Mouse (Mus musculus) adrenal gland, postnatal 25 days (tissue): ENCODE measurements at regions not wholly inside any gene's neighbourhood (a gene's known extent, or its start where the extent isn't known, plus 50 kb on each side); places are given as distances from the start of the nearest gene placed in this dataset.

ENCODE experiments used
- DNase-seq: peaks from one replicate; pipeline ENCODE4 v3.0.0; 2021; ENCODE audit warnings: mixed read lengths

DNA sequence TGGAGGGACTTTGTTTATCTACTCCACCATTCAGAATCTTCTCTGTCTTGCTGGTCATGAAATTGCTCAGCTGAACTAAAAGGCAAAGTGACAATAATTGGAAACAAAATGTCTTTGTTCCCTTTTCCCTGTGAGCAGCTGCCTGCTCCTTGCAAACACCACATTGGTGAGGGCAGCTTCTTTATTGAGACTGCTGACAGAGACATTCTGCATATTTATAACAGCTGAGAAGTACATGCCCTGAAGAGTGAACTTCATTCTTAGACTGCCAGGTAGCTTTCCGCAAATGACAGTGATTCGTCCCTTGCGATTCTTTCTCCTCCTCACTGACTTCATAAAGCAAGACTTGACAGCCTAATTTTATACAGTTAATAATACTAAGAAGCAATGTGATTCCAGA, 237.0 kb downstream of the Cps1 start:
- no peak for DNase-seq

DNA sequence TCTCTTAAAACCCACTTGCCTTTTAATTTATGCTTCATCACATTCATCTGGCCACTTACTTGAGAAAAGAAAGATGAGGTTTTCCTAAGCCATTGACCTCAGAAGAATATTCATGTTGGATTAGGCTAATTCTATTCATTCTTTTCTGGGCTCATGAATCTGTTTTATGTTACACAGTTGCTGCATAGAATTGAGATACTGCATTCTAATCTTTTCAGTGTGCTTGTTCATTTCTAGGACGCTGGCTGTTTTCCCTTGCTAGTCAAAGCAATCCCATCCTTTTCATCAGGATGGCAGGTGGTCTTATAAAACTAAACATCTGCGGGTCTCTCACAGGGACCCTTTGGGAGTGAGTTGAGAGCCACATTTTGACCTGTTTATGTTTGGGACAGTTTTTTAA, 243.2 kb downstream of the Cps1 start:
- DNase-seq = no peak

DNA sequence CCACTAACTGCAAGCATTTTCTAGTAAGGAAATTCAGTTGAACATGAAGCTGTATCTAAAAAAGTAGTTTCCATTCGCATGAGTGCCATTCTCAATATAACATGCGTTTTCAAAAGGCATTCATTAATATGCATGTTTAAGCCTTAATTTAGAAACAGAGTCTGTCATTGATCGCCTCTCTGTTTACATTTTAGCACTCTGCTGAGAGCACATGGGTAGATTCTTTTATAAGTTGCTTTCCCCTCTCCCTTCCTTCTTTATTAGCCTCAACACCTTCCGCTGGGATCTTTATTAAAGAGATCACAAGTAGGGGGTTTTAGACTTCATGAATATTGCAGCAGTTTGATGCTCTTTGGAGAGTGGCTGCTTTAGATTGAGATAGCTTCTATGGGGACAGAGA, 243.7 kb downstream of the Cps1 start:
- no peak for DNase-seq

DNA sequence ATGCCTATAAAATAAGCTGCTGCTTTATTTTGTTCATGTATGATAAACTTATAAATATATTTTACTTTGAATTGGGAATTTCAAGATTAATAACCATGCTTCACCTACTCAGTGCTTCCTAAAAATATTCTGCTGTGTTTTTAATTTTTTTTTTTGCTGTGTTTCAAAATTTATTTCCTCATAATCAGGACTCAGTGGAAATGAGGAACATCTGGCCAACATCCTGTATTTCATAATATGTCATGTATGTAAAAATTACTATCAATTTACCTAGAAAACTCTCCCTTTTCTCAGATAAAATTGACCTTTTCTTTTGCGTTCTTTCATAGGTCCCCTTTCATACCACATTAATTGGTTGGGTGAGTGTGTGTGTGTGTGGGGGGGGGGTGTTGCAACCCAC, 259.5 kb downstream of the Cps1 start:
- DNase-seq = no peak

DNA sequence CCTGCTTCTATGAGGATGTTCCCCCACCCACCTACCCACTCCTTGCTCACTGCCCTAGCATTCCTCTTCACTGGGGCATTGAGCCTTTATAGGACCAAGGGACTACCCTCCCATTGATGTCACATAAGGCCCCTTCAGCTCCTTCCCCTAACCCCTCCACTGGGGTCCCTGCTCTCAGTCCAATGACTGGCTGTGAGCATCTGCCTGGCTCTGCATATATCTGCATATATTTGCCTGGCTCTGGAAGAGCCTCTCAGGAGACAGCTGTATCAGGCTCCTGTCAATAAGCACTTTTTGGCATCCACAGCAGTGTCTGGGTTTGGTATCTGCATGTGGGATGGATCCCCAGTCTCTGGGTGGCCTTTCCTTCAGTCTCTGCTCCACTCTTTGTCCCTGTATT, 262.6 kb downstream of the Cps1 start:
- DNase-seq = no peak

DNA sequence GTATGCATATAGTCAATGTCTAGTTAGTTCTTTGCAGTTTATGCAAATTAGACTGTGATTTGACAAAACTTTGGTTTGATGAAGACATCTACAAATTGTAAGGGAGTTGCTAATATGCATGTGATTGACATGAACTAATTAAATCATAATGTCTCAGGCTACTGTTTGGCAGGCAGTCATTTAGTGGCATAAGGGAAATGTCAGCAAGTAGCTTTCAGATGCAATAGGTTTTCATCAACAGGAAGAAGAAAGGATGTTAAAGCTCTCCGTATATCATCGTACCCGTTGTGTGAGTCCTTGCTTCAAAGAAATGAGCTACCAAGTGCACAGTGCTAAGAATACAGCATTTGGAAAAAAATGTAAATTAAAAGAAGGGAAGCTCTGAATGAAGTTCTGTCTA, 264.1 kb downstream of the Cps1 start:
- DNase-seq = no peak

DNA sequence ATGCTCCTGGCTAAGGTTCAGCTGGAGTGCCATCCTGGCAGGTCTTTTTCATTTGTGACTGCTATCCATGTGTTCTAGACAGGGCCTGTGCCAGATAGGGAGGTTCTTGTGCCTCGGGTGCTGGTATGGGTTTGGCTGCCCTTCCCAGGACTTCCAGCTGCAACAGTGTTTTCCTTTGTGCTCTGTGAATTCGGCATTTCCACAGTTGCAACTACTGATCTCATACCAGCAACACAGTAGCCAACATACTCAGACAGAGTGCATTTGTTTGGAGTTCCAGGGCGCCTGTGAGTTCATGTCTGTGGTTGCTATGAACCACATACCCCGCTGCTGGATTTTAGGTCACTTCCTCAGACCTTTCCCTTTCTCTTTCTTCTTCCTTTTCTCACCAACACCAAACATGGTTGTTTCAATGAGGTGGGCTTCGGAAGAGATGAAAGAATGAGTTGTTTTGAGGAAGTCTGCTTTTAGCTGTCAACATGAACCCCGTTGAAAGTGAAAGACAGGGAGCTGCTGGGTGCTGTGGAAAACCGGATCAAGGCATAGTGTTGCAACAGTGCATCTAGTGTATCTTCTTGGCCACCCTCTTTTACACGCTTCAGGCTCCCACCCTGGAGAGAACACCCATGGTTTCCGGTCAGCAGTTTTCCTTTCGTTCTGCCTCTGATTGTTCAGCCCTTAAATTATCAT, 275.1 kb downstream of the Cps1 start:
- no peak for DNase-seq

DNA sequence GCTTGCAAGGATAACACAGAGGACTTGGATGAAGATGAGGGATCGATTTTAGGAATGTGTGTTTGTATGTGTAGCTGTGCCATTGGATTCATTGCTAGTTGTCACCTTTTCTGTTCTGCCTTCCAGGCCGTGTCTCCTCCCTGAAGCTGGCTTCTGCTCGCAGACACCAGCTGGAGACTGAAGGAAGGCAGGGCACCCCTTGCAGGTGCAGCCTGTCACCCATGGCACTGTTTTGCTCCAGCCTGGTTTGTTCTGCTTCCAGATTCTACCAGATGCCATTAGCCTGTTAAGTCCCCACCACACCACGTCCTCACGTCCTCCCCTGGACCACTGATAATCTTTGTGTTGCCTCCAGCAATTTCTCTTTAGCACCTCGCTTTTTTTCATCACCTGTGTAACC, 286.7 kb downstream of the Cps1 start:
- no peak for DNase-seq

DNA sequence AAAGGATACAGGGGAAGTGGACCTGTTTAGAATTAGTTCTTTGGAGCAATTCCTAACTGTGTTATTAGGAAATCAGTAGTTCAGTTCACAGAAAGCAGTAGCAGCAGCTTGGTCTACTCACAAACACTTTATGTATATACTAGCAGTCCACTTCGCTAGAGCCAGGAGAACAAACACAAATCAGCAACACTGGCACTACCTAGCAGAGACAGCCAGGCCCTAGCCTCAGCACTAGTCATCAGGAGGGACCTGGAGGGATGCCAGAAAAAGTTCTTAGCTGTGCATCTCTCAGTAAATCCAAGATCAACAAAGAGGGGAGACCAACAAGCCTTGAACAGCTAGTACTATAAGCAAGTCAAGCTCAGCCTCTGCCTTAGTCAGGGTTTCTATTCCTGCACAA, 294.4 kb downstream of the Cps1 start:
- DNase-seq = no peak

DNA sequence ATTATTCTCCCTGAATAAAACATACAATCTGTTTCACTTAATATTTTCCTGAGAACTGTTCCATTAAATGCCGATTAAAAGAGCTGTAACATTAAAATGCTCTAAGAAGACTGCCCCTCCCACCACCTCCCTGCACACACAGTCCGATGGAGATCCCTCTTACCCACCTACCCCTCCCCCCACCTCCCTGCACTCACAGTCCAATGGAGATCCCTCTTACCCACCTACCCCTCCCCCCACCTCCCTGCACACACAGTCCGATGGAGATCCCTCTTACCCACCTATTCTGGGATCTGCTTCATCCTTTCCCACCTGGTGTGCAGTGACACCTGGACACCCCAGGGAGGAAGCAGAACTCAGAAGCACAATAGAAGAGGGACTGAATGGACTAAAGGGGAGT, 305.6 kb downstream of the Cps1 start:
- DNase-seq = no peak

DNA sequence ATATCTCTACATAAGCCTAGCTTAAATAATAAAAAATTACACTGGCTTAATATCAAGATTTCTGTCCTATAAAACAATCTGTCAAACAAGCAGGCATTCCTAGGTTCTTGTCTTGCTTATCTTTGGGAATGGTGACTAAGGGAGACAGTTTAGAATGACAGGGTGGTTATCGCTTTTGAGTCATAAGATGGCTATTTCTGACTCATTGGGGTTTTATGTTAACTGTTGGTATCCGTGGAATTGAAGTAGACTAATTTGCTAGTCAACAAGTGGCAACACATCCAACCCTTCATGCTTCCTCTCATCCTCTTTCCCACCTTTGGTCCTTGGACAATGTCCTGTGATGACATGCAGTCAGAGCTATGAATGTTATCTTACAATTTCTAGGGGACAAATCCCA, 328.0 kb downstream of the Cps1 start:
- DNase-seq = no peak

DNA sequence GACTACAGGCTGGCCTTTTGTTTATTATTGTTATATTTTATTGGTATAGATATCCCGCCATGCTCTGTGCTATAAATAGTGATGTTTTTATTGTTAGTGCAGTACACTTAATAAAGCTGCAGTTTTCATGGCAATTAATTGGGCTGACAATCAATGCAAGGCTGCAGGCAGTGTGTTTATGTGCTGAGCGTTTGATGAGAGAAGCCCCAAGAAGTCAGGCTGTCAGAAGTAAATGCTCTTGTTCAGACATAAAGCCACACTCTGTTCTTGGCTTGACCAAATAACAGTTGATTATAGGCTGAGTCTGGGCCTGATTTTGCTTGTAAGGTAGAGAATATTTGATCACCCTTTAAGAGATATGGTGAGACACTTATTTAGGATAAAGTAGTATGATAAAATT, 341.4 kb downstream of the Cps1 start:
- DNase-seq = no peak

DNA sequence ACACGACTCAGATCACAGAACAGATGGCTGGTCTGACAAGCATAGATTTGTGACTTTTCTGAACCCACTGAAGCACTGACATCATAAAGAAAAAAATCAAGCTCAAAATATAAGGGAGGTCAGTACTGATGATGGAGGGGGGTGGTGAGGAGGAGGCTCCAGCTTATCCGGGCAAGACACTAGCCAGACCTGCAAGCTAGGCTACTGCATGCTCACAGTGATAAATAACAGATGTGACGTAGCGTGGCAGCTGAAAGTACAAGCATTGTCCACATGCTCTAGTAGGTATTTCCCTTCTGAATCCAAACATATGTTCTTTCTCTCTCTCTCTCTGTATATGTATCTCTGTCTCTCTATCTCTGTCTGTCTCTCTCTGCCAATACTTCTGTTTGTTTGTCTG, 342.7 kb downstream of the Cps1 start:
- DNase-seq = no peak

DNA sequence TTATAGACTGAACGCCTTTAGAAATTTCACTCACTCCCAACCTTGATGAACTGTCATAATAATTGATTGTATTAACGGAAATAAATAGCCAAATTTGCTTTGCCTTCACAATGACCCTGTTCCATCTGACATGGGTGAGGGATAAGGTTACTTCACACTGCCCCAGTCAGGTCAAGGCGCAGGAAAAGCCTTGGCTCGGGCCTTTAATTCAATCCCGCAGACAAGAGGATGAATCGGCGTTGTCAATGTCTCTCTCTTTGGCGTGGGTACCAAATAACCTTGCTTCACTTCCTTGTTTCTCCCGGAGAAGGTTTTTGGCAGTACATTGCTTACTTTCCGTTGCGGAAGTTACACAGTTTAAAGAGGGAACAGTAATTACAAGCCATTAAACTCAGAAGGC, 354.2 kb downstream of the Cps1 start:
- peak; percentile 8 for DNase-seq

DNA sequence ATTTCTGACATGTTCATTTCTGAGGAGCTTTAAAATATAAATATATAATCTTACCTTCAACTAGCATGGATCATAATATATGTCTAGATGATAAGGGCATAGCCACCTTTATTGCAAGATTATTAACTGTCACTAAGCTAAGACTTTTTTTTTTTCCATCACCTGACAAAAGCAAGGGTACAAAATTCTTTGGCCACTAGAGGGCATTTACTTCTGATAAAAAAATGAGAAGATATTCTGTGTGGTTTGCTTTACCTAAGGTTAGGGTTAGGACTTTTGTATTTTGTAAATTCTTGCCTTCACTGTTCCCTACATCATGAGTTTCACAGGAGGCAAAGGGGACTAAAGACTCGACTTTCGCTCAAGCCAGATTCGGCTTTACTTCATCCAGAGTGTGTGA, 355.1 kb downstream of the Cps1 start:
- DNase-seq = no peak

DNA sequence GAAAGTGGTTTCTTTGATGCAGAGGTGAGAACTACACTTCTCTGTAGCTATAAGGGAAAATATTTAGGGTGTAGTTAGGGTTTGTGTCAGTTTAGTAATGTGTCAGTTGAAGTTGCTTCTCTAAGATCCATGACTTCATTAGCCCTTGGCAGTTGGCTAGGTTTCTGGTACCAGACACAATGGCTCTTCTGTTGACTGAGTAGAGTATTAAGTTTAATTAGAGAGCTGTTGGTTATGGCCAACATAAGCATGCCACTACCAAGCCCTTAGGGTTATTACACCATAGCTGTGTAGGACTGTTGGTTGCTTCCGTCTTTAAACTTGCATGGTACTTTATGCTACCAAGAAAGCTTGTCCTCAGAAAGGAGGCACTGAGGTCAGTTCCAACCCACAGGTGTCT, 359.1 kb downstream of the Cps1 start:
- DNase-seq = no peak

DNA sequence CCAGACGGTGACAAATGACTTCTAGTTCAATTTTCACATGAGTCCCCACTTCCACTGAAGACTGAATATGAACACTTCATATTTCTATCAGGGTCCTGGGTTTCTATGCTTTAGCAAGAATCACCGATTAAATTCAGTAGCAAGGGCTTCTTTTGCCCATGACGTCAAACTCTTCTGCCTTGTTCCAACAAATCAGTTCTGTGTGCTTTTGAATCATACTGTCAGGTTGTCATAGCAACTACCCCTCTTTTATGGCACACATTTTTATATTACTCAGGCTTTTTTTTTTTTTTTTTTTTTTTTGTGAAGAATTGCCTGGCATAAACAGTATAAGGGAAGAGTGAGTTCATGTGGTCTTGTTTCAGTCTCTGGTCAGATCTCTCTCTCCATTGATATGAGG, 381.3 kb downstream of the Cps1 start:
- DNase-seq = no peak

DNA sequence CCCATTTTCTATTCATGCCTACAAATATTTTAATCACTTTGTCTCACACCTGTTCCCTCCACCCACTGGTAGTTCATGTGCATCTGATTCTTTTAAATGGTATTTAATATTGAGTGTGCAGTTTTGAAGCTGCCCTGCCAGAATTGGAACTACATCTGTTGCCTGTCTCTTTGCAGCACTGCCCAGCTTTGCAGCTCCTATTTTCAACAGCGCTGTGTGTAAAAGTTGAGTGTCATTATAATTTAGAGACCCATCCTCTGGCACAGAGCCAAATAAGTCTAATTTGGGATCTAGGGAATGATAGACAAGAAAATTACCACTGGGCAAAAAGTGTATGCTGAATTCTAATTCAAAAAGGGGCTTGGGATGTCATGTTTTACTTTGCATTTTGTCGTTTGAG, 382.9 kb downstream of the Cps1 start:
- DNase-seq = no peak

DNA sequence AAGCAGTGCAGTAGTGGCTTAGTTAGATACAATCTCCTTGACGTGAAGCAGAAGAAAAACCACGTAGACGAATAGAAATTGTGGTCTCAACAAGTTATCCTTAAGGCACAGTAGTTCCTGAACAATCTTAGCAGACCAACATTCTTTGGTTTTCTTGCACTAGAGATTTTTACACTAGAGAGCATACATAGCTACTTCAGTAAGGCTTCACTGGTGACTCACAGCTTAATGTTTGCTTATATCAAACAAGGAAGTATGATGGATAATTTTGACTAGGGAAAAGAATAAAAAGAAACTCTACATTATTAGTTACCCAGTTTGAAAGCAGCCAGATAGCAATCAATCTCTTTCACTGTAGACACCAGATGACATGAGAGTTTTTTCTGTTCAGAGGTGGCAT, 395.5 kb downstream of the Cps1 start:
- no peak for DNase-seq

DNA sequence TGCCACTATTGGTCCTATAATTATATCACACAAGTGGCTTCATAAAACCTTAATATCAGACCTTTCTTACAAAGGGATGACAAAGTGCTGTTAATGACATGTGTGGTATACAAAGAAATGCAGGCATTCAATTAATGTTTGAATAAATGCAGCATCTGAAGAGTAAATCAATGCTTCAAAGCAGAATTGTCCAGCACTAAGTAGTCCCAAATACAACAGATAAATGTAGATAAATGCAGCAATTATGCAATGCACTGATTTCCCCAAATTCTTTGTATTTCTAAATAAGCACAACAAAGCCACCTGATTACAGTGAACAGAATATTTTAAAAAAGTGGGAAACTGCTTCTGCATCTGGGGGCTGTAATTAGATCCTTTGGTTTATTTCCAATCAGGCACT, 435.9 kb downstream of the Cps1 start:
- DNase-seq = no peak

DNA sequence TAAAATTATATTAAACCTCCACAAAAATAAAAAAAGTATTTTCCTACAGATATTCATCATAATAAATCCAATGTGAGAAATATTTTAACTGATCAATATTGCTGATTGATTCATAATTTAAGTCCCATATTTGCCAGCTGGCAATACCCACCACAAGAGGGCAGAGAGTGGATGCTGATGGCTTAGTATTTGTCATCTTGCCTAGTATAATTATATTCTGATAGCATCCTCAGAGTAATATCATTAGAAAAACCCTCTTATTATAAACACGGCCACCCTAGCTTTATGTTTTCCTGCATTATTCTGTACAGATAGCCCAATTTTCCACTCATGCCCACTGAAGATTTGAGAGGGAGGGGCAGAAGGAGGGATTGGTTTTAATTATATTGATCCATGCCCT, 436.4 kb downstream of the Cps1 start:
- DNase-seq = no peak

DNA sequence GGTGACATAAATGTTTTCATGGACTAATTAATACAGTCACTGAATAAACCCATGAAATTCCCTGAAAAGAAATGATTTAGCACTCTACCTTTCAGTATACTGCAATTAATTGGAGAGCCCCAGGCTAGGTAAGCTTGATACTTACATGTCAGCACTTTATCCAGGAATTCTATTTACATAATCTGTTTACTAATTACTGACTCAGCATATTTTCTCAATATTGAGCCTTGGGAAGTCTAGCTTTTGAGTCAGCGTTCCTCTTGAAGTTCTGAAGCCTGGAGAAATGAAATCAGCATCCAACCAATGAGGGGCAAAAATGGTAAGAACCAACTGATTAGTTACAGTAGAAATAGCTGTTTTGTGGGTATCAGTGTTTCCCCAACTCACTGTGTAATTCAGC, 448.8 kb downstream of the Cps1 start:
- DNase-seq = no peak

DNA sequence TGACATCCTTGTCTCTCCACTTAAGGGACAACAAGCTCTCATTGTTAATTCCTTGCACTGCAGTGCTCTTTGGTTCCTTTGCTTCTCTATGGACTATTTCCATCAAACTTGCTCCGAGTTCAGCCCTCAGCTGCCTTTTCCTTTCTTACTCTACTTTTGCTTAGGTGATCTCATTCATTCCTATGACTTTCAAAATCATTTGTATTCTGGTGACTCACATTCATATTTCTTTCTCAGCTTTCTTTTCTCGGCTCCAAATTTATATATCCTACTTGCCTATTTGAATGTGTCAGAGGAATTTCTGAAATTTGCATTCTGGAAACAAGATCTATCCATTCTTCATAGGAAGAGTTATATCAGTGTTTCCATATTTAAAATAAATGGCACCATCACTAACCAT, 456.9 kb downstream of the Cps1 start:
- no peak for DNase-seq
